Mouse (Mus musculus): Measurements from ENCODE around the gene Gmppa.

Gene Gmppa

GRCm38 (mm10) chr1:75487405-75488161 lies 51.9 kb downstream of the Gmppa start:
- DNase-seq (ENCODE audit: low spot score) = no peak

DNA sequence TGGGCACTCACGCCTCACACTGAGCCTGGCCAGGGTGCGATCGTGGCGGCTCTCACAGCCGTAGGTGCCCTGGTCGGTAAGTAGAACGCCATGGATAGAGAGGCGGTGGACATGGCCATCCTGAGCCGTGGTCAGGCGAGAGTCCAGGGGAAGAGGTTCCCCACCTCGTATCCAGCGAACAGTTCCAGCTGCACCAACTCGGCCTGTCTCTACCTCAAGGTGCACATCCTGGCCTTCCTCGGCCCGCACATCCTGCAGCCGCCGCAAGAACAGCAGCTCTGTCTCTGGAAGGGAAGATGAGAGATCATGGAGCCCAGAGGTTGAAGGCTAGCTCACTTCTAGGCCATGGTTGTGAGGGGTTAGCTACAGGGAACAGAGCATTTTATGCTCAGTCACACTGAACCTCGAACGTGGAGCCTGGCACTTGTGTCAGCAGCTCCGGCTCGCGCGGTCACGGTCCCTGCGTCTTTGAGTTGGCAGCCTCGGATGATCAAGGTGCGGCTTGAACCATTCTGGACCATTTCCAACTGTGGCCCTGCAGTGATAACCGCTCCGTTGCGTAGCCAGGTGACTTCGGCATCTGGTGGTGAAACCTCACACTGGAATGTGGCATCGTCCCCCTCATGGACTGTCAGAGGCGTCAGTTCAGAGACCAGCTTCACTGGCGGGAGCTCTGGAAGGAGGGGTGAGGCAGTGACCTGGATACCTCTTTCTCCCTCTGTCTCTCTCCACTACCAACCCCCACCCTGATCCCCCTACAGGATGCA lies 55.2 kb downstream of the Gmppa start:
- no peak for DNase-seq (ENCODE audit: low spot score)

DNA sequence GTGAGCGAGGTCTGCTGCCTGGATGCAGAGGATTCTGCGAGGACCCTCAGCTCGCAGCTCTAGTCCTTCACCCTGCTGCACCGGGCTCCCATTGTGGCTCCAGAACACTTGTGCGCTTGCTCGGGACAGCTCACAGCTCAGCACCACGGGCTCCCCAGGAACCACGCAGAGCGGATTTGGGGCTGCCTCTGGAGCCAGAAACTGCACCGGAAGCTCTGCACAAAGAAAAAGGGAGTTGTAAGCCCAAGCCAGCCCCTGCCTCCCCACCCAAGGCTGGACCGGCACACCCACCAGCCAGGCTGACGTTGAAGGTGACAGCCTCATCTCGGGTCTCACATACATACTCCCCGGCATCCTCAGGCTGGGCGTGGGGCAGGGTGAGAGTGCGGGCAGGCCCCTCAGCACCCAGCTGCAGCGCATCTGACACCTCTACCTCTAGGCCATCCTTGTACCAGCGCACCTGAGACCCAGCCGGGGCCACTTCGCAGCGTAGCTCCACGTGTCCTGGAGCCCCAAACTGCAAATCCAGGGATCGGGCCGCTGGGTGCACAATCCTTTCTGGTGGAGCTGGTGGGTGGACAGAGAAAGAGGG lies 56.9 kb downstream of the Gmppa start:
- no peak for DNase-seq (ENCODE audit: low spot score)

All from urinary bladder, postnatal 10 days (tissue).